Mouse (Mus musculus) embryo, embryonic 11 days (tissue): ENCODE results near the gene Ly6g6d.

Experiments
- DNase-seq: peaks from one replicate; pipeline ENCODE4 v3.0.0-alpha.2; 2015

Gene Ly6g6d

GRCm38 (mm10) chr17:35064951-35065947 lies 12.6 kb downstream of the Ly6g6d start, which contains the start of gene Ly6g6c:
Gene Ly6g6c, plus strand, starts transcription at chr17:35065388.
- DNase-seq, result peak; percentile 77

- DNase-seq, result no peak
Observed at GRCm38 (mm10) chr17:35064378-35064877, 13.4 kb downstream of the Ly6g6d start.

DNA sequence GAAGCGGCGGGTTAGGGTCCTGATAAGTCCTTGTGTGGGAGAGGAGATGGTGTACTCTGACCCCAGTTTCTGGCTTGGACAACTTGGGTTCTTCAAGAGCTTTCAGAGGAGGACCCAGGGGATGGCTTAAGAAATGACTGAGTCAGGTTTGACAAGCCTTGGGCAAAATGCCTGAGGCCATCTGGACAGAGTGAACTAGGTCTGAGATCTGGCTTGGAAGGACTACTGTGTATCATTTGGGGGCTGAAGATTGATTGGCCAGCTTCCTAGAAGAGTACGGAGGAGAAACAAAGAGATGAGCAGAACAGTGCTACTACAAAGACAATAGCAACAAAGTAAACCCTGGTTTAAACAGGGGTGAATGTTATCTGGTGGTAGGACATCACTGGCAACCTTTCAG lies 14.4 kb downstream of the Ly6g6d start:
- no peak for DNase-seq

GRCm38 (mm10) chr17:35061299-35061698 lies 16.6 kb downstream of the Ly6g6d start:
- DNase-seq, result no peak

DNA sequence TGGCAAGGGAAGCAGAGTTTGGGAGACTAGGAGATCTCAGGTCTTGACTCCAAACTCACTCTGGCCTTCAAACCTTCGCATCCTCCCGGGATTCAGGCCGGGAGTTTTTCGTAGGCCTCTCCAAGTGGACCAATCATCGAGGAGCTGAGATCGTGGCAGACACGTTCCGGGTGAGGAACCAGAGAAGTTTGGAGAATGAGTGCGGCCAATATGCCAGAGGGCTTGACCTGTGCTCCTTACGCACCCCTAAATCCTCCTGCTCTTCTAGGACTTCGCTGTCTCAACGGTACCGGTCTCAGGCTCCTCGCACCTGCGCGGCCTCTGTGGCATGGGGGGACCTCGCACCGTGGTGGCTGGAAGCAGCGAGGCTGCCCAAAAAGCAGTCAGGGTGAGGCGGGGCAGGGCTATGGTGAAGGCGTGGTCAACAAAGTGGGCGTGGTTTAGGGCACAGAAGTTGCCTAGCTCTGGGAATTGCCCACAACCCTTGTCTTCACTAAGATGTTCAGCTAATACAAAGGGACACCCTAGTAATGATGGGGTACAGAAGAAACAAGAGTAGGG lies 17.0 kb downstream of the Ly6g6d start:
- no peak for DNase-seq

- no peak for DNase-seq
Observed at GRCm38 (mm10) chr17:35060071-35060470, 17.8 kb downstream of the Ly6g6d start.

GRCm38 (mm10) chr17:35058911-35059892 lies 18.7 kb downstream of the Ly6g6d start, which contains the start of gene Ddah2:
Gene Ddah2, plus strand, starts transcription at chr17:35059035.
- DNase-seq, result peak; percentile 99

DNA sequence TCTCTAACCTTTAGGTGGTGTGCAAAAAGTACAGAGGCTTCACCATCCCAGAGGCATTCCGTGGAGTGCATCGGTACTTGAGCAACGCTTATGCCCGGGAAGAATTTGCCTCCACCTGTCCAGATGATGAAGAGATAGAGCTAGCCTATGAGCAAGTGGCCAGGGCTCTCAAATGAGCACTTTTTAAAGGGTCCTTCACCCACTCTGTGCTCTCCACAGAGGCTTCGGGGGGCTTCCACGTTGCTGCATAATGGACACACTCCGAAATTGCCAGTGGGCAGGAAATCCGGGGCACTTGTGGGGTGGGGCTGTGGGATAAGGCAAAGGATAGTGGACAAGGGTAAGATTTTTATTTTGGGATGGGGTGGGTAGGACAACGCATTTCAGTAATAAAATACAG lies 19.5 kb downstream of the Ly6g6d start:
- no peak for DNase-seq

GRCm38 (mm10) chr17:35057090-35057489 lies 20.8 kb downstream of the Ly6g6d start:
- DNase-seq, result no peak

DNA sequence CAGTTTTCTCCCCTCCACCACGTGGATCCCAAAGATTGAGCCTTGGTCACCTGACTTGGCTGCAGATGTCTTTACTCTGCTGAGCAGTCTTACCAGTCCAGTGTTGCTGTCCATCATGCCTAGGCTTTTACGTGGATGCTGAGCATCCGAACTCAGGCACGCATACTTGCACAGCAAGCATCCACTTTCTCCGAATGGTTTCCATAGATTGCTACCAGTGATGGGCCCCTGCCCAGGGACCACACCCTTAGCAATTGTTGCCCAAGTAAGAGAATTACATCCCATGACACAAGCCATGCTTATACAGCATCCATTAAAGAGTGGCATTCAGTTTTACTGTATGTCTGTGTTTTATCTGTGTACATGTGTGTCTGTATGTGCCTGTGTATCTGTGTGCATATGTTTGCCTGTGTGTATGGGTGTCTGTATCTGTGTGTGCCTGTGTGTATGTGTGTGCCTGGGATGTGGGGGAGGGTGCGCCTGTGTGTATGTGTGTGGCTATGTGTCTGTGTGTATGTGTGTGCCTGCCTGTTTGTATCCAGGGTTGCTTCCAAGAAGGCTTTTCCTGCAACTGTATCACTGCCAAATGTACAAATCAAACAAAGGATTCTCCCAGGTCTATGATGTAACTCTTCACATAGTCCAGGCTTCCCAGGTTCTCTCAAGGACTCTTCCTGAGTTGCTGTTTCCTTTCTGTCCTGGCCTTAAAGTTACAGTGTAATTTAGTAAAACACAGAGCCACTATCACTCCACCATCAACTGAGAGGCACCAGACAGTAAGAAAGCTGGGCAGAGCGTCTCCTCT lies 22.0 kb downstream of the Ly6g6d start:
- DNase-seq, result no peak

DNA sequence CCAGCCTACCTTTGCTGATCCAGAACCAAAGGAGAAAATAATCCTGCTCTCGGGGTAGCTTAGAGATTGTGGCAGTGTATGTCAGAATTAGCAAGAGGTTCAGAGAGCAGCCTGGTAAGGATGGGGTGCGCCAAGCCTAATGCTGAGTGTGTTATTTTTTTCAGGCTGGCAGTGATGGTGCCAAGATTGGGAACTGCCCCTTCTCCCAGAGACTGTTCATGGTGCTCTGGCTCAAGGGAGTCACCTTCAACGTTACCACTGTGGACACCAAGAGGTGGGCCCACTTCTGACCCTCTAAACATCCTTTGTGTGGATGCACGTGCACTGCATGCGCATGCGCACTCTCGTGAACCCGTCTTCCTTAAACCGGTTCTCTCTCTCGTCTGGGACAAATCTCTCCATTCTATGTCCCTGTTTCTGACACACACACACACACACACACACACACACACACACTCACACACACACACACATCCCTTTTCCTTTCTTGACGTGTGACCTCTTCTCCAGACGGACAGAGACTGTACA lies 25.5 kb downstream of the Ly6g6d start:
- DNase-seq, result no peak

DNA sequence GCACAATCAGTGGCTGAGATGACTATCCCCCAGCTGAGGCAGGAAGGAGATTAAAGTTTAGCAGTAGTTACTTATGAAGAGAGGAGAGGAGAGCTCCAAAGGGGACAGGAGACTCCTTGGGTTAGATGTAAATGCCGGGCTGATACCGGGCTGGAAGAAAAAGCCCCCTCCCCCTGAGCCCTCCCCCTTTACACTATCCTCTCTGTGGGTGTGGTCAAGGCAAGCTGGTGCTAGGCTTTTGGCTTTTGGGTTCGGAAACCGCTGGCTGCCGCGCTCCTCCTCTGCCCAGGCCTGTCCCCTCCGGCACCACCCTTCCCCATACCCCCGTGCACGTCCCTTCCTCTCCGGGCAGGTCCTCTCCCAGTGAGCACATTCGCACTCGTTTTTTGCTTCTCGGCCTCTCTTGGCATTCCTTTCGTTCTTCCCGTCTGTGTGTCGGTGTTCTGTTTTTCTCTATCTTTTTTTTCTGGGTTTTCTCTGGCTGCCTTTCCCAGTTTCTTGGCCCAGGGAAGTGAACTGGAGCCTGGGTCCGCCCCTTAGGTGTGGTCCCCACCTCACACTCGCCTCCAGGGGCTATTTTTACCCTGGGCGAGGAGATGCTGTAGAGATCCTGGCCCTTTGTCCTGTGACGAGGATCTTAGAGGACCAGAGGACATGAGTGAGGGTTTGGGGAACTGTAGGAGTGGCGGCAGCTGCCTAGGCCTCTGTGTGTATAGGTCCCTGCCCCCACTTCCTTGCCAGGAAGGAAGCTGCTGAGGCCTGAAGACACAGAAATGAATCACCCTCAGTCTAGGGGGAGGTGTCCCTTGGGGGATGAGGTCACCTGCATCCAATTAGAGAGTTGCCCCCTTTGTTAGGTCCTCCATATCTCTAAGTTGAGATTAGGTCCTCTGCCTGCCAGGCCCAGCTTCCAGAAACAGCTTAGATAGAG lies 26.4 kb downstream of the Ly6g6d start:
- peak; percentile 87 for DNase-seq

GRCm38 (mm10) chr17:35050126-35050750 lies 27.6 kb downstream of the Ly6g6d start:
- peak; percentile 81 for DNase-seq

DNA sequence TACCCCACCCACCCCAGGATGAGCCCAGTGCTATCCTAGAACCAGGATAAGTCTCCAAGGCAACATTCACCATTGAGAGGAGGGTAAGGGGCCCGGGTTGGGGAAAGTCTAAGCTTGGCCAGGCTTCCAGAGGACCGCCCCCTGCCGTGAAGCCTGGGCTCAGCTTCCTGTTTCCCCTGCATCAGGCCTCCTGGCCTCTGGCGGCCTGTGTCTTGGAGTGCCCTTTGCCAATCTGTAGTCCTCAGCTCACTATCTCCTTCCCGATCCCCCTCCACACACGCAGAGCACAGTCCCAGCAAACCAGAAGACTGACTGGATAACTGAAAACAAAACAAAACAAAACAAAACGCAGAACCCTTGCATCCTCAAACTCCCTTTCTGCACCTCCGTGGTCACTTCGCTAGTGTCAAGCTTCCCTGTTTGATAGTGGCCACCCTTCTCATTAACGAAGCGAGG lies 28.3 kb downstream of the Ly6g6d start, which contains the start of gene Clic1:
Gene Clic1, plus strand, starts transcription at position 406 of the 456 bp plus-strand sequence.
- peak; percentile 93 for DNase-seq

- no peak for DNase-seq
Observed at GRCm38 (mm10) chr17:35048932-35049440, 28.9 kb downstream of the Ly6g6d start.

GRCm38 (mm10) chr17:35048149-35048931 lies 29.5 kb downstream of the Ly6g6d start:
- DNase-seq, result no peak

- no peak for DNase-seq
Observed at GRCm38 (mm10) chr17:35047688-35048087, 30.2 kb downstream of the Ly6g6d start.

GRCm38 (mm10) chr17:35046681-35047455 lies 31.0 kb downstream of the Ly6g6d start, which contains the start of gene Msh5:
Gene Msh5, minus strand, starts transcription at chr17:35046745.
- DNase-seq, result peak; percentile 99
